Mouse (Mus musculus) CH12.LX (cell line): ENCODE measurements around the gene Cdk2ap2. TPM values are rescaled to one million over a fixed set of nuclear protein-coding genes. Genes with fewer than 3 reads are reported as not detected.
A peak's percentile ranks its signal among the peaks of the same experiment; 100 is the strongest.
"Not testable (repeated sequence)": the region's sequence is repeated elsewhere in the genome, so short reads cannot be mapped to it uniquely, and the experiment has no call there.

Source experiments
- DNase-seq: peaks from one replicate; pipeline ENCODE4 v3.0.0-alpha.2; 2013; ENCODE audit errors: extremely low read depth
- H3K27ac ChIP-seq: 2 replicates; pipeline ENCODE4 v1.5.1; 2012; ENCODE audit warnings: low read depth, mild to moderate bottlenecking, control low read depth, moderate library complexity; ENCODE audit not compliant: insufficient read depth
- H3K27me3 ChIP-seq: replicated peaks from 2 replicates; pipeline ENCODE3; 2012; ENCODE audit warnings: inconsistent platforms
- H3K36me3 ChIP-seq, 2 experiments: replicated peaks in 1 of 2; 2 replicates each; pipeline versions ENCODE3 to v1.6.1; 2012; ENCODE audit warnings: inconsistent platforms in 1 of 2, low read length in 1 of 2, mild to moderate bottlenecking in 1 of 2, mixed read lengths in 1 of 2, moderate library complexity in 1 of 2; ENCODE audit not compliant: control insufficient read depth in 1 of 2, insufficient read depth in 1 of 2
- H3K4me1 ChIP-seq, 2 experiments: 2 replicates each; pipeline ENCODE4 v1.6.1; 2012; ENCODE audit warnings: inconsistent platforms in 1 of 2, moderate library complexity in 1 of 2; ENCODE audit not compliant: insufficient read depth in 2 of 2, control insufficient read depth in 1 of 2
- H3K4me2 ChIP-seq: 2 replicates; pipeline ENCODE4 v1.6.1; 2012; ENCODE audit warnings: low read depth, mild to moderate bottlenecking, control low read depth; ENCODE audit not compliant: poor library complexity, insufficient read depth, severe bottlenecking
- H3K4me3 ChIP-seq, 3 experiments: fragments of 150-350 bp in 1 of 3; sonication (generic) in 1 of 3; replicated peaks in 1 of 3; 2 replicates each; pipeline versions ENCODE3 to v1.5.1; 2011 to 2012; ENCODE audit warnings: low read depth in 2 of 3, low read length in 2 of 3, mild to moderate bottlenecking in 2 of 3, moderate library complexity in 2 of 3, control low read depth in 1 of 3, improper control_type of control experiment in 1 of 3, inconsistent platforms in 1 of 3, mixed read lengths in 1 of 3; ENCODE audit not compliant: poor library complexity in 1 of 3
- H3K79me2 ChIP-seq: replicated peaks from 2 replicates; pipeline ENCODE4 v1.6.1; 2012; ENCODE audit warnings: mild to moderate bottlenecking, moderate library complexity; ENCODE audit not compliant: control insufficient read depth, poor library complexity, insufficient read depth, severe bottlenecking; ENCODE audit errors: extremely low read depth
- H3K9ac ChIP-seq: 2 replicates; pipeline ENCODE4 v1.6.1; 2012; ENCODE audit warnings: low read depth, mild to moderate bottlenecking, control low read depth, moderate library complexity; ENCODE audit not compliant: insufficient read depth
- H3K9me3 ChIP-seq: replicated peaks from 2 replicates; pipeline ENCODE3; 2012; ENCODE audit warnings: low read length, inconsistent platforms, mixed read lengths
- BHLHE40 ChIP-seq: IDR thresholded peaks from 2 replicates; pipeline ENCODE4 v1.6.1; 2011; ENCODE audit warnings: mild to moderate bottlenecking, low read depth, low read length, improper control_type of control experiment
- CHD2 ChIP-seq: IDR thresholded peaks from 2 replicates; pipeline ENCODE4 v1.6.1; 2011; ENCODE audit warnings: low read length, improper control_type of control experiment
- CTCF ChIP-seq, 2 experiments: IDR thresholded peaks in 1 of 2; conservative IDR thresholded peaks in 1 of 2; 2 replicates each; pipeline ENCODE4 v1.5.1; 2011 to 2012; ENCODE audit warnings: low read depth in 2 of 2, low read length in 2 of 2, improper control_type of control experiment in 1 of 2, inconsistent platforms in 1 of 2, mild to moderate bottlenecking in 1 of 2, moderate library complexity in 1 of 2
- E2F4 ChIP-seq: IDR thresholded peaks from 2 replicates; pipeline ENCODE4 v1.6.1; 2011; ENCODE audit warnings: low read depth, low read length, improper control_type of control experiment; ENCODE audit not compliant: insufficient replicate concordance
- ETS1 ChIP-seq: conservative IDR thresholded peaks from 2 replicates; pipeline ENCODE4 v1.6.1; 2012; ENCODE audit warnings: low read depth, mild to moderate bottlenecking, inconsistent platforms, low read length, improper control_type of control experiment, moderate library complexity
- HCFC1 ChIP-seq: IDR thresholded peaks from 2 replicates; pipeline ENCODE4 v1.6.1; 2012; ENCODE audit warnings: low read depth, mild to moderate bottlenecking, inconsistent platforms, low read length, improper control_type of control experiment
- IRF4 ChIP-seq: IDR thresholded peaks from 2 replicates; pipeline ENCODE4 v1.6.1; 2014; ENCODE audit warnings: low read depth, mild to moderate bottlenecking, inconsistent platforms, low read length, improper control_type of control experiment
- KAT2A ChIP-seq: IDR thresholded peaks from 2 replicates; pipeline ENCODE4 v1.6.1; 2012; ENCODE audit warnings: low read length, improper control_type of control experiment, inconsistent platforms; ENCODE audit not compliant: insufficient replicate concordance
- MAFK ChIP-seq: IDR thresholded peaks from 2 replicates; pipeline ENCODE4 v1.6.1; 2011; ENCODE audit warnings: low read length, improper control_type of control experiment; ENCODE audit not compliant: insufficient replicate concordance
- MAZ ChIP-seq: IDR thresholded peaks from 2 replicates; pipeline ENCODE4 v1.6.1; 2012; ENCODE audit warnings: low read depth, mild to moderate bottlenecking, inconsistent platforms, low read length, improper control_type of control experiment, moderate library complexity
- MYC ChIP-seq: IDR thresholded peaks from 2 replicates; pipeline ENCODE4 v1.6.1; 2011; ENCODE audit warnings: low read depth, mild to moderate bottlenecking, improper control_type of control experiment, low read length
- POLR2AphosphoS2 ChIP-seq: IDR thresholded peaks from 2 replicates; pipeline ENCODE4 v1.6.1; 2011; ENCODE audit warnings: low read depth, low read length, improper control_type of control experiment
- RCOR1 ChIP-seq: conservative IDR thresholded peaks from 2 replicates; pipeline ENCODE4 v1.6.1; 2012; ENCODE audit warnings: low read depth, mild to moderate bottlenecking, inconsistent platforms, low read length, improper control_type of control experiment
- TCF12 ChIP-seq: IDR thresholded peaks from 2 replicates; pipeline ENCODE4 v1.6.1; 2014; ENCODE audit warnings: low read depth, mild to moderate bottlenecking, inconsistent platforms, low read length, improper control_type of control experiment
- USF1 ChIP-seq: IDR thresholded peaks from 2 replicates; pipeline ENCODE4 v1.6.1; 2014; ENCODE audit warnings: low read depth, mild to moderate bottlenecking, inconsistent platforms, low read length, improper control_type of control experiment
- USF2 ChIP-seq: conservative IDR thresholded peaks from 2 replicates; pipeline ENCODE4 v1.6.1; 2011; ENCODE audit warnings: low read depth, low read length, improper control_type of control experiment
- ZKSCAN1 ChIP-seq: IDR thresholded peaks from 2 replicates; pipeline ENCODE4 v1.6.1; 2012; ENCODE audit warnings: low read depth, inconsistent platforms, low read length, improper control_type of control experiment, borderline replicate concordance
- dilution Hi-C: fragments of 300-500 bp; cut with MboI; formaldehyde crosslinking; loops from 2 replicates; pipeline ENCODE4 v1.14.3; 2020; ENCODE audit warnings: low sequenced_read_pairs; ENCODE audit not compliant: extremely low pct_unique_long_range_greater_than_20kb, extremely low pct_ligation_motif_present
- in situ Hi-C: fragments of 300-500 bp; cut with MboI; formaldehyde crosslinking; loops from 3 replicates; pipeline ENCODE4 v1.14.3; 2019; ENCODE audit warnings: low sequenced_read_pairs, low pct_ligation_motif_present, low pct_unique_long_range_greater_than_20kb, mixed read lengths
- polyA plus RNA-seq: library from polyadenylated mRNA; unstranded; fragments of >175 nt; gene quantifications from 2 replicates; pipeline ENCODE4 v1.2.1, GENCODE M21; 2012; ENCODE audit warnings: low read depth; ENCODE audit not compliant: insufficient read length
- total RNA-seq, 2 experiments: library from RNA; depleted of rRNA; stranded (reverse); fragments of 300-350 nt in 1 of 2; fragments of >200 nt in 1 of 2; gene quantifications; 2 replicates each; pipeline ENCODE4 v1.2.3; 2012 to 2014

Gene Cdk2ap2
- total and polyA plus RNA-seq, 3 experiments = 63.4 to 69.5 (median 67.1) TPM

DNA sequence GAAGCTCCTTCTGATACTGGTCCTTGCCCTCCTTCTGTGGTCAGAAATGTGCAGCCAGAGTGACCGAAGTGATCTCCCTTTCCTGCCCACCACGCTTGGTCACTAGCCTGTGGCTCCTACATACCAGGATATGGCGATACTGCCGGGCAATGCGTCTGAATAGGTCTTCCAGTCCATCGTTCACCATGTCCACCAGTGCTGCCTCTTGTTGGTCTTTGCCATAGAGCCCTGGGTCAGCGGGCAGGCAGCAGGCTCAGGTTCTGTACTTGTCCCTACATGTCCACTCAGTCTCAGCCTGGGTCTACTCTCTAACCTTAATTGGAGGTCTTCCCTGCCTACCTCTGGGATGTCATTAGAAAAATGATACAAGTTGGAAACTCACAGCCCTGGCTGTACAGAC is 39.0 kb upstream of the Cdk2ap2 start:
- Histone ChIP-seq H3K79me2 (no peaks in the 10 kb centered on the region), H3K27ac (no peak overlapping the region), H3K4me1 (peaks cover 23 to 30% of the 10 kb centered on the region in 2 experiments), H3K27me3 (no peaks in the 10 kb centered on the region), H3K36me3 (no peaks in the 10 kb centered on the region), H3K9me3 (peaks cover 3% of the 10 kb centered on the region), H3K4me2 (no peak overlapping the region), H3K9ac (no peak overlapping the region), H3K4me3 (no peak overlapping the region)
- no peak for DNase-seq
- TF ChIP-seq TCF12 (no peak), E2F4 (no peak), CTCF (conservative IDR thresholded peaks at IDR 0.05 in 1 of 2, IDR thresholded peaks at IDR 0.05 in 1 of 2; ENCODE audit: low read depth in 2 of 2, low read length in 2 of 2) (no peak), MAFK (no peak), POLR2AphosphoS2 (no peak), RCOR1 (no peak), ETS1 (no peak), USF1 (no peak), HCFC1 (no peak), BHLHE40 (no peak)
- dilution Hi-C loops (no loop called here), in situ Hi-C loops (no loop called here)

DNA sequence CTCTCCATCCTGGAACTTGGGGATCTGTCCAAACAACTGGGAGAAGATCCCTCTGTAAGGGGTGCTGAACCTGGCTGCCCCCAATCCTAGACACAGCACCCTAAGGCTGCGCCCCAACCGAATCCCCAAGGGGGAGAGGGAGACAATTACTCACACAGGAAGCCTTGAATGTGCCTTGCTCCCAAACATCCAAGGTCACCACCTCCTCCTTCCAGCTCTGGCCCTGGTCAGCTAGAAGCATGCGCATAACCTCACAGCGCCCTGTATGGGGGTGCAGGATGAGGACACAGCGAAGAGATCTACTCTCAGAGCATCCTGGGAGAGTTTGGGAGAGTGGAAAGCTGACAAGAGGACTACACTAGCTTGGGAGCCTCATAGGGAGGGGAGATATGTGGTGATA is 38.4 kb upstream of the Cdk2ap2 start:
- Histone ChIP-seq H3K4me2 (no peak overlapping the region), H3K27ac (no peak overlapping the region; the same call in 1 of the 2 replicates), H3K9ac (no peak overlapping the region)

GRCm38 (mm10) chr19:4059069-4059740 is 37.8 kb upstream of the Cdk2ap2 start, which contains the start of gene Gstp3:
Gene Gstp3 (minus strand): TSS chr19:4059569.
- Histone ChIP-seq H3K4me2 (no peak within 1 kb of the TSS), H3K79me2 (no peaks in the 10 kb centered on the region), H3K9ac (no peak within 1 kb of the TSS), H3K27me3 (no peaks in the 10 kb centered on the region), H3K9me3 (peaks cover 3% of the 10 kb centered on the region), H3K36me3 (no peaks in the 10 kb centered on the region), H3K27ac (no peak within 1 kb of the TSS; the same call in 1 of the 2 replicates), H3K4me1 (peaks cover 21 to 25% of the 10 kb centered on the region in 2 experiments), H3K4me3 (no peak within 1 kb of the TSS)
- DNase-seq = no peak
- in situ Hi-C loops = no loop called here
- TF ChIP-seq MAZ (no peak), KAT2A (no peak), ZKSCAN1 (no peak), CHD2 (no peak), USF1 (peak; percentile 7; the same call in 1 of the 2 replicates), BHLHE40 (0 out of 2 replicates have a peak, but pooled peaks have one; percentile 22), USF2 (no peak)
- dilution Hi-C loops = no loop called here

More for the DNA sequence above, 38.4 kb upstream of the Cdk2ap2 start:
- no peak overlapping the region for H3K4me3 ChIP-seq
- H3K79me2 ChIP-seq = no peaks in the 10 kb centered on the region
- H3K27me3 ChIP-seq = no peaks in the 10 kb centered on the region
- in situ Hi-C loops = no loop called here
- peaks cover 21 to 25% of the 10 kb centered on the region in 2 experiments for H3K4me1 ChIP-seq
- no peak for TF ChIP-seq MYC
- no peak for TF ChIP-seq IRF4
- TF ChIP-seq, all 38 proteins: peak for 0
- Histone ChIP-seq H3K36me3 (no peaks in the 10 kb centered on the region), H3K9me3 (peaks cover 3% of the 10 kb centered on the region)
- dilution Hi-C loops = no loop called here
- DNase-seq = no peak

- H3K9me3 ChIP-seq, H3K4me2 ChIP-seq, DNase-seq, in situ Hi-C loops, H3K36me3 ChIP-seq, H3K27ac ChIP-seq, dilution Hi-C loops, H3K79me2 ChIP-seq, H3K4me3 ChIP-seq, H3K9ac ChIP-seq, H3K27me3 ChIP-seq: not testable (repeated sequence)
- H3K4me1 ChIP-seq = peaks cover 21% of the 10 kb centered on the region in 2 experiments
These were observed 36.7 kb upstream of the Cdk2ap2 start for GRCm38 (mm10) chr19:4060044-4060898.
